Mouse (Mus musculus) urinary bladder, postnatal 25 days (tissue): ENCODE data around the gene Hoxb3.

Source experiments
- DNase-seq: peaks from one replicate; pipeline ENCODE4 v3.0.0; 2022; ENCODE audit warnings: low spot score

Gene Hoxb3

GRCm38 (mm10) chr11:96288455-96289221, 34.5 kb upstream of the Hoxb3 start:
- no peak for DNase-seq

GRCm38 (mm10) chr11:96289293-96289692, 33.8 kb upstream of the Hoxb3 start:
- DNase-seq: no peak

- DNase-seq: no peak
Measured at GRCm38 (mm10) chr11:96289837-96290236, 33.3 kb upstream of the Hoxb3 start.

- DNase-seq: no peak
Measured at GRCm38 (mm10) chr11:96290705-96291355, 32.3 kb upstream of the Hoxb3 start.

GRCm38 (mm10) chr11:96291681-96292564, 31.2 kb upstream of the Hoxb3 start, which contains the start of gene Hoxb6:
Gene Hoxb6, plus strand, starts transcription at chr11:96292476.
- DNase-seq: no peak

- no peak for DNase-seq
Measured at GRCm38 (mm10) chr11:96292565-96293301, 30.4 kb upstream of the Hoxb3 start.

- DNase-seq: no peak
Measured at GRCm38 (mm10) chr11:96293302-96293921, 29.7 kb upstream of the Hoxb3 start.

GRCm38 (mm10) chr11:96294245-96295091, 28.7 kb upstream of the Hoxb3 start:
- DNase-seq: peak; percentile 73

- DNase-seq: no peak
Measured at GRCm38 (mm10) chr11:96295092-96295835, 27.9 kb upstream of the Hoxb3 start.

- no peak for DNase-seq
Measured at GRCm38 (mm10) chr11:96296997-96297396, 26.1 kb upstream of the Hoxb3 start.

- DNase-seq: no peak
Measured at GRCm38 (mm10) chr11:96297428-96297827, 25.7 kb upstream of the Hoxb3 start.

GRCm38 (mm10) chr11:96297968-96298635, 25.0 kb upstream of the Hoxb3 start:
- no peak for DNase-seq

GRCm38 (mm10) chr11:96298895-96299667, 24.0 kb upstream of the Hoxb3 start:
- no peak for DNase-seq

GRCm38 (mm10) chr11:96299781-96300180, 23.3 kb upstream of the Hoxb3 start:
- DNase-seq: no peak

GRCm38 (mm10) chr11:96300354-96301063, 22.6 kb upstream of the Hoxb3 start:
- no peak for DNase-seq

GRCm38 (mm10) chr11:96301064-96301431, 22.1 kb upstream of the Hoxb3 start:
- no peak for DNase-seq

GRCm38 (mm10) chr11:96301837-96302236, 21.3 kb upstream of the Hoxb3 start:
- DNase-seq: no peak
